Mouse (Mus musculus) ES-Bruce4 (cell line): ENCODE measurements around the gene C130032M10Rik.

Experiments used
- CTCF ChIP-seq: IDR thresholded peaks from one replicate; pipeline ENCODE4 v1.8.1; 2011; ENCODE audit warnings: low read depth, low read length
- EP300 ChIP-seq: IDR thresholded peaks from 2 replicates; pipeline ENCODE4 v1.6.1; 2011; ENCODE audit warnings: low read depth, low read length; ENCODE audit not compliant: insufficient read depth

DNA sequence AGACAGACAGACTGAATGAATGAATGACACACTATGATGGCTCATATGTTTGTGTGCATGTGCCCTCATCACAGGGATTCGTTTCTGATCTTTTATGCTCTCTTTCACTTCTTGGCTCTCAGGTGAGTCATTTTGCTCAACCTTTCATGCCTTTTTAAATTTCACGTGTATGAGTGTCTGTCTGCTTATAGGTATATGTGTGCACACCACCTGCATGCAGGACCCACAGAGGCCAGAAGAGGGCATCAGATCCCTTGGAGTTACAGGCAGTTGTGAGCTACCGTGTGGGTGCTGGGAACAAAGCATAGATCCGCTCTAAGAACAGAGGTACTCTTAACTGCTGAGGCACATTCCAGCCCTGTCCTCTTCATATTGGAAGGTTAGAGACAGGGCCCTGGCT, 46.8 kb upstream of the C130032M10Rik start:
- TF ChIP-seq CTCF = peak; percentile 51
- TF ChIP-seq EP300 = no peak
